Mouse (Mus musculus) embryo, embryonic 10.5 days (tissue): Measurements from ENCODE around the gene Banp.

Experiments
- DNase-seq: peaks from one replicate; pipeline ENCODE4 v3.0.0-alpha.2; 2015; ENCODE audit warnings: low spot score

The Banp gene

GRCm38 (mm10) chr8:122058951-122059350 lies 109.4 kb downstream of the Banp start:
- no peak for DNase-seq

GRCm38 (mm10) chr8:122062508-122063223 lies 113.1 kb downstream of the Banp start:
- no peak for DNase-seq

- no peak for DNase-seq
These were observed 114.8 kb downstream of the Banp start for GRCm38 (mm10) chr8:122064353-122064752.

GRCm38 (mm10) chr8:122067783-122068505 lies 118.4 kb downstream of the Banp start:
- DNase-seq, result no peak

GRCm38 (mm10) chr8:122068609-122069008 lies 119.1 kb downstream of the Banp start:
- no peak for DNase-seq

GRCm38 (mm10) chr8:122069281-122069680 lies 119.7 kb downstream of the Banp start:
- DNase-seq, result no peak

GRCm38 (mm10) chr8:122071193-122071592 lies 121.6 kb downstream of the Banp start:
- no peak for DNase-seq

GRCm38 (mm10) chr8:122073964-122074363 lies 124.4 kb downstream of the Banp start:
- no peak for DNase-seq

GRCm38 (mm10) chr8:122074442-122074841 lies 124.9 kb downstream of the Banp start:
- no peak for DNase-seq

GRCm38 (mm10) chr8:122074977-122075376 lies 125.4 kb downstream of the Banp start:
- DNase-seq, result no peak

- no peak for DNase-seq
These were observed 126.8 kb downstream of the Banp start for GRCm38 (mm10) chr8:122076183-122076842.

GRCm38 (mm10) chr8:122078321-122078720 lies 128.8 kb downstream of the Banp start:
- no peak for DNase-seq
